Mouse (Mus musculus) macrophage (primary cell): ENCODE results near the gene Cdh4. TPM values are rescaled to one million over a fixed set of nuclear protein-coding genes. Genes with fewer than 3 reads are reported as not detected.

Source experiments
- H3K27ac ChIP-seq: fragments of 350-480 bp; formaldehyde crosslinking; 2 replicates; pipeline ENCODE4 v1.9.0; 2021
- H3K36me3 ChIP-seq: fragments of 350-480 bp; formaldehyde crosslinking; 2 replicates; pipeline ENCODE4 v1.9.0; 2021; ENCODE audit errors: inconsistent target
- H3K4me3 ChIP-seq: fragments of 350-480 bp; formaldehyde crosslinking; 2 replicates; pipeline ENCODE4 v1.9.0; 2021; ENCODE audit errors: inconsistent target
- H3K79me2 ChIP-seq: fragments of 350-480 bp; formaldehyde crosslinking; 2 replicates; pipeline ENCODE4 v1.9.0; 2021; ENCODE audit errors: inconsistent target
- WGBS: methylation state at CpG from one replicate; pipeline ENCODE4 v1.1.7; 2026; ENCODE audit warnings: inconsistent platforms; ENCODE audit not compliant: missing documents; 5-methylcytosine and 5-hydroxymethylcytosine counted together
- polyA plus RNA-seq: library from polyadenylated mRNA; stranded (reverse); fragments of 250-400 nt; gene quantifications from 3 replicates; pipeline ENCODE4 v1.2.4, GENCODE M21; 2018; ENCODE audit warnings: inconsistent platforms

The Cdh4 gene
- polyA plus RNA-seq, 1 experiment from 2014 or later = not detected

GRCm38 (mm10) chr2:179664171-179664608 is 222.0 kb downstream of the Cdh4 start:
- Histone ChIP-seq H3K79me2 (no peaks in the 10 kb centered on the region), H3K27ac (no peak overlapping the region), H3K36me3 (no peaks in the 10 kb centered on the region), H3K4me3 (no peak overlapping the region)
- WGBS = 88% methylated on average over 13 of the region's 13 CpGs

GRCm38 (mm10) chr2:179670689-179671088 is 228.5 kb downstream of the Cdh4 start:
- H3K36me3 ChIP-seq = no peaks in the 10 kb centered on the region
- H3K79me2 ChIP-seq = no peaks in the 10 kb centered on the region
- H3K27ac ChIP-seq = no peak overlapping the region
- no peak overlapping the region for H3K4me3 ChIP-seq
- WGBS = 92% methylated on average over 10 of the region's 10 CpGs

GRCm38 (mm10) chr2:179679866-179680265 is 237.6 kb downstream of the Cdh4 start:
- Histone ChIP-seq H3K79me2 (no peaks in the 10 kb centered on the region), H3K4me3 (no peak overlapping the region), H3K36me3 (no peaks in the 10 kb centered on the region), H3K27ac (no peak overlapping the region)
- WGBS = 79% methylated on average over 5 of the region's 5 CpGs

- H3K27ac ChIP-seq = no peak overlapping the region
- no peak overlapping the region for H3K4me3 ChIP-seq
- WGBS = 93% methylated on average over 1 of the region's 1 CpGs
- no peaks in the 10 kb centered on the region for H3K79me2 ChIP-seq
- H3K36me3 ChIP-seq = no peaks in the 10 kb centered on the region
Measured at GRCm38 (mm10) chr2:179681386-179681785, 239.2 kb downstream of the Cdh4 start.

- WGBS = 47% methylated on average over 12 of the region's 12 CpGs
- Histone ChIP-seq H3K79me2 (no peaks in the 10 kb centered on the region), H3K27ac (no peak overlapping the region), H3K36me3 (no peaks in the 10 kb centered on the region), H3K4me3 (no peak overlapping the region)
Measured at GRCm38 (mm10) chr2:179687243-179687681, 245.0 kb downstream of the Cdh4 start.

- WGBS = 66% methylated on average over 3 of the region's 5 CpGs
- Histone ChIP-seq H3K36me3 (no peaks in the 10 kb centered on the region), H3K27ac (no peak overlapping the region), H3K4me3 (no peak overlapping the region), H3K79me2 (no peaks in the 10 kb centered on the region)
Measured at GRCm38 (mm10) chr2:179688976-179689375, 246.7 kb downstream of the Cdh4 start.

GRCm38 (mm10) chr2:179689761-179690160 is 247.5 kb downstream of the Cdh4 start:
- 71% methylated on average over 3 of the region's 3 CpGs for WGBS
- H3K79me2 ChIP-seq = no peaks in the 10 kb centered on the region
- H3K36me3 ChIP-seq = no peaks in the 10 kb centered on the region
- H3K27ac ChIP-seq = no peak overlapping the region
- no peak overlapping the region for H3K4me3 ChIP-seq

GRCm38 (mm10) chr2:179690571-179690970 is 248.3 kb downstream of the Cdh4 start:
- WGBS = 73% methylated on average over 7 of the region's 7 CpGs
- Histone ChIP-seq H3K4me3 (no peak overlapping the region), H3K27ac (no peak overlapping the region), H3K36me3 (no peaks in the 10 kb centered on the region), H3K79me2 (no peaks in the 10 kb centered on the region)

- Histone ChIP-seq H3K4me3 (no peak overlapping the region), H3K27ac (no peak overlapping the region), H3K36me3 (no peaks in the 10 kb centered on the region), H3K79me2 (no peaks in the 10 kb centered on the region)
- 89% methylated on average over 8 of the region's 9 CpGs for WGBS
Measured at GRCm38 (mm10) chr2:179694936-179695335, 252.7 kb downstream of the Cdh4 start.

- WGBS = 78% methylated on average over 8 of the region's 8 CpGs
Measured at GRCm38 (mm10) chr2:179697601-179698000, 255.4 kb downstream of the Cdh4 start.

GRCm38 (mm10) chr2:179698196-179698985 is 256.2 kb downstream of the Cdh4 start:
- Histone ChIP-seq H3K36me3 (no peaks in the 10 kb centered on the region), H3K27ac (no peak overlapping the region), H3K4me3 (no peak overlapping the region), H3K79me2 (no peaks in the 10 kb centered on the region)
- WGBS = 61% methylated on average over 11 of the region's 12 CpGs

More at GRCm38 (mm10) chr2:179697601-179698000, 255.4 kb downstream of the Cdh4 start:
- no peaks in the 10 kb centered on the region for H3K36me3 ChIP-seq
- no peak overlapping the region for H3K27ac ChIP-seq
- H3K79me2 ChIP-seq = no peaks in the 10 kb centered on the region
- H3K4me3 ChIP-seq = no peak overlapping the region

GRCm38 (mm10) chr2:179705043-179705442 is 262.8 kb downstream of the Cdh4 start:
- H3K27ac ChIP-seq = no peak overlapping the region
- 78% methylated on average over 11 of the region's 11 CpGs for WGBS
- no peak overlapping the region for H3K4me3 ChIP-seq
- no peaks in the 10 kb centered on the region for H3K36me3 ChIP-seq
- no peaks in the 10 kb centered on the region for H3K79me2 ChIP-seq

GRCm38 (mm10) chr2:179705461-179705860 is 263.2 kb downstream of the Cdh4 start:
- WGBS = 85% methylated on average over 7 of the region's 7 CpGs
- H3K36me3 ChIP-seq = no peaks in the 10 kb centered on the region
- no peaks in the 10 kb centered on the region for H3K79me2 ChIP-seq
- H3K4me3 ChIP-seq = no peak overlapping the region
- H3K27ac ChIP-seq = no peak overlapping the region

GRCm38 (mm10) chr2:179706616-179707015 is 264.4 kb downstream of the Cdh4 start:
- Histone ChIP-seq H3K36me3 (no peaks in the 10 kb centered on the region), H3K79me2 (no peaks in the 10 kb centered on the region), H3K4me3 (no peak overlapping the region), H3K27ac (no peak overlapping the region)
- WGBS = 91% methylated on average over 3 of the region's 3 CpGs

GRCm38 (mm10) chr2:179709111-179709510 is 266.9 kb downstream of the Cdh4 start:
- Histone ChIP-seq H3K4me3 (no peak overlapping the region), H3K27ac (no peak overlapping the region), H3K79me2 (no peaks in the 10 kb centered on the region), H3K36me3 (no peaks in the 10 kb centered on the region)
- WGBS = 100% methylated on average over 2 of the region's 2 CpGs
